Mouse (Mus musculus) liver, adult 2 months (tissue): ENCODE measurements around the gene Prr22.

Source experiments
- CTCF ChIP-seq: fragments of 200-500 bp; IDR thresholded peaks from 2 replicates; pipeline ENCODE4 v1.5.1; 2011; ENCODE audit warnings: low read depth, low read length, control low read depth
- POLR2A ChIP-seq: fragments of 200-500 bp; IDR thresholded peaks from 2 replicates; pipeline ENCODE4 v1.6.1; 2011; ENCODE audit warnings: low read length, control low read depth; ENCODE audit not compliant: insufficient read depth; ENCODE audit errors: extremely low read depth

DNA sequence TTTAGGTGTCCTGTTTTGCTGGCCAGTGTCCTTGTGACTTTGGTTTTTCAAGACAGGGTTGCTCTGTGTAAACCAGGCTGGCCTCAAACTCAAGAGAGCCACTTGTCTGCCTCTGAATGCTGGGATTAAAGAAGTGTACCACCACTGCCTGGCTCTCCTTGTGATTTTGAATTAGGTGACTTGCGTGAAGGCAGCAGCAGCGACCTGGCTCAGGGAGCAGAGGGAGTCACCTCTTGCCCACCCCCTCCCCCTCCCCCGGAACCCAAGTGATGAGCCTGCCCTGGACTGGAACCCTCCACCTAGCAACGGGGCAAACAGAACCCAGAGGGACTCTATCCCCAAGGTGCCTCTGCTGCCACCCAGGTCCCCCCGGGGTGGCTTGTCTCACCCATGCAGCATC is at the start of gene Prr22:
- TF ChIP-seq CTCF (no peak), POLR2A (no peak)
